Mouse (Mus musculus): ENCODE data around the gene Tacr2. TPM values are rescaled to one million over a fixed set of nuclear protein-coding genes. Genes with fewer than 3 reads are reported as not detected.

The Tacr2 gene
- under 1 TPM; 0.32 to 0.34 TPM for total RNA-seq (2021)

- intact Hi-C loops (cut with DNase I): no loop called here
- DNase-seq (ENCODE audit: low spot score in 2 of 2): no peak
These were observed at the start of gene Tacr2 for GRCm38 (mm10) chr10:62252000-62252488. Tacr2 (plus strand) TSS chr10:62252438.

DNA sequence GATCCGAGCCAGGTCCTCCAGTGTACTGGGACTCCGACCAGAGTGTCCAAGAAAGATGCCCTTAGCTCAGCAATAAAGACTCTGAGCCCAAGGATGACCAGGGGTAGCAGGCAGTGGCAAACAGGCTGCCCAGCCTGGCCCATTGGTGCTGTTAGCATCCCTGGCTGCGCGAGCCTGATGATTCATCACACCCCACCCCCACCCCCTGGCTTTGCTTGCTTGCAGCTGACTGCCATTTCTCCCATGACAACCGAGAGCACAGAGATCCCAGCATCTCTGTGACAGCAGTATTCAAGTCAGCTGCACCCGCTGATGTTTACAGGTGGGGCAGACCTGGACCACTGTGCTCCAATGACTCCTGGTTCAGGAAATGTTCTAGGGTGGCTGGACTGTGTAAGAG lies 49.7 kb upstream of the Tacr2 start:
- DNase-seq (ENCODE audit: low spot score in 2 of 2): peak in 1 of 2 experiments; percentile 56
- intact Hi-C loops (cut with DNase I): no loop called here

DNA sequence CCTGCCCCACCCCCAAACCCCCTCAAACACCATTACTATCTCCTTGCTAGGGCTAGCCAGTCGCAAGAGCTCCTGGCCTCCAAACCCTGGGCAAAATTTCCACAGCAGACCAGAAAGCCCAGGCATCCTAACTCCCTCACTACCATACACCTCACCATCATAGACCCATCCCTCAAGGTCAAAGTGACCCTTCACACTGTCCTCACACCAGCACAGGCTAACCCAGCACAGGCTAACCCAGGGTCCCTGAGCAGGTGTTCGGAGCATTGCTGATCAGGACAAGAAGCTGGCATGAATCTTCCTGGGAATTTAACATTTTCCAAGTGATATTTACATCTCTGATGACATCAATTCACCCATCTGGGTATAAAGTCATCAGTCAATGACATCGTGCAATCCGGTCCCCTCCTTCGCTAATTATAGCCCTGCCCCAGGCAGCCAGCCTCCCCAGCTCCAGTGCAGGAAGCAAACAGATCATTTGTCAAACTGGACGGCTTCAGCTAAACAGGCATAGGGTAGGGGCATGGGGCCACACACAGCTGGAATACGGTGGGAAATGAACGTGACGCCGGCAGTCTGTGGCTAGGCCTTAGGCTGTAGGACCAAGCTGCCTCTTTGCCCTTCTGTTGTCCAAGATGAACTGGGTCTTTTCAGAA lies 43.9 kb upstream of the Tacr2 start:
- intact Hi-C loops (cut with DNase I): no loop called here
- DNase-seq (ENCODE audit: low spot score in 2 of 2): no peak

DNA sequence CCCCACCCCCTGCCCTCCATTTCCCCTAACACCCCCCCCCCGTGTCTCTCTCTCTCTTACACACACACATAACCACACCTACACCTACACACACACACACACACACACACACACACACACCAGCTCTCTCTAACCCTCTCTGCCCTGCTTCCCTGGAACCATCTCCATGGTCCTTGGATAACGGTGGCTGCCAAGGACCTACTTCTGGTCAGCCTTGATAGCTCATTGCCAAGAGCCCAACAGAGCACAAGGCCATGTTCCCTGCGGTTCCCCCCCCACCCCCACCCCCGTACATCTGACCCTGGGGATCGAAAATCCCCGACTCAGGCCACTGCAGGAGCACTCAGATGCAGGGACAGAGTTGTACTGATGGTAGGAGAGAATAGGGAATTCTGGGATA lies 40.9 kb upstream of the Tacr2 start:
- no peak for DNase-seq (ENCODE audit: low spot score in 2 of 2)
- intact Hi-C loops (cut with DNase I): no loop called here

- intact Hi-C loops (cut with DNase I): no loop called here
- no peak for DNase-seq (ENCODE audit: low spot score in 2 of 2)
These were observed 37.0 kb upstream of the Tacr2 start for GRCm38 (mm10) chr10:62215169-62215616.

GRCm38 (mm10) chr10:62215633-62216032 lies 36.6 kb upstream of the Tacr2 start:
- intact Hi-C loops (cut with DNase I): no loop called here
- no peak for DNase-seq (ENCODE audit: low spot score in 2 of 2)

DNA sequence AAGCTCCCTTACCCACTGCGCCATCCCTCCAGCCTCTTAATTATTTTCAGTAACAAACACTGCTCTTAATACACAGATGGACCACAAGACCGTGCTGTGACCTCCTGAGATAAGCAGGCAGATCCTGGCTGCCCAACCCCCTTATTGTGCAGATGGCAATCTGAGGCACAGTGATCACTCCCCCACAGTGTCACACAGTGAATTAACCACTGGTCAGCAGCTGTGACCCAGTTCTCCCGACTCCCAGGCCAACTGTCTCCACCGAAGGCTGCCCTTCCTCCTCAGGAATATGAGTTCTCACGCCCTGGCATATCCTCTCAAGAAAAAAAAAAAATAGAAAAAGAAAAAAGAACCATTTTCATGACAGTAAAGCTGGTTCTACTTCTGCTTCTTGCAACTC lies 35.6 kb upstream of the Tacr2 start:
- intact Hi-C loops (cut with DNase I): no loop called here
- no peak for DNase-seq (ENCODE audit: low spot score in 2 of 2)

DNA sequence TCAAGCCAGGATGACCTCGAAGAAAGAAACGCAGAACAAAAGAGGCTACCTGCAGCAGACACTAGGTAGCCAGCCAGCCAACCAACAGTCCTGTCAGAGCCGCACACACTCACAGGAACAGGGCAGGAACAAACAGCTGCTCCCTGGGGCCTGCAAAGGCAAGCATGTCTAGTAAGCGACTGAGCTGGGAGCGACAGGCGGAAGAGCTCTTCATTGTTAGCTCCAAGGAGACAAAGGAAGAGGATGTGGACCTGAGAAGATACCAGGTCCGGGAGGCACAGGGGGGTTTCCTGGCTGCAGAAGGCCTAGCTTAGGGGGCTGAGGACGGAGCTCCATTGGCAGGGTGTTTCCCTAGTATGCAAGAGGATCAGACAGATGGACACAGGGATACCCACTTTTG lies 35.0 kb upstream of the Tacr2 start:
- intact Hi-C loops (cut with DNase I): no loop called here
- no peak for DNase-seq (ENCODE audit: low spot score in 2 of 2)

DNA sequence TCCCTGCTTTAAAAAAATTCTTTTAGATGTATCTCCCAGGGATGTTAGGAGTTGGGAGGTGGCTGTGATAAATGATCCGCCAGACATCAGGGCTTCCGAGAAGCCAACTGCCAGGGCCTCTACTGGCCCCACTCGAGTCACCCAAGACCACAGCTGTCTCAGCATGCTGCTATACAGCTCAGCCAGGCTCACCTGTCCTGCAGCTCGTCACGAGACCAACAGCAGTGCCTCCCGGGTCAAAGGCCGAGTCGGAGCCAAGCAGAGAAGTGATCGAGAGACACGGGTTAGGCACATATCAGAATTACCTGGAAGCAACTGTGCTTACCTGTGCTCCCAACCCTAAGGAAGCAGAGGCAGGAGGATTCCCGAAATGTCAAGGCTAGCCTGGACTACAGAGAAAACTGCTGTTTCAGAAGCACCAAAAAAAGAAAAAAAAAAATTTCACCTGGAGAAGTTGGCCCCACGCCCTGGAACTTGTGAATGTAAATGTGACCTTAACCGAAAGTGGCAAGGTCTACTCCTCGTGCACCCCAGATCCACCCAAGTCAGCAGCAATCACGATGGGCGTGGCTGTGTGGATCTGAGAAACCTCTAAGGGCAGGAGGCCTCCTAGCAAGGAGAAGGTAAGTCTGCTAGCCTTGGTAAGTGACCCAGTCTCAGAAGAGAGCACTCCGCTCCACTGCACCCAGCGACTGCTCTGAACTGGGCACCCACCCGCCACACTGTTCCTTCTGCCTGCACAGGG lies 34.0 kb upstream of the Tacr2 start:
- intact Hi-C loops (cut with DNase I): no loop called here
- no peak for DNase-seq (ENCODE audit: low spot score in 2 of 2)

DNA sequence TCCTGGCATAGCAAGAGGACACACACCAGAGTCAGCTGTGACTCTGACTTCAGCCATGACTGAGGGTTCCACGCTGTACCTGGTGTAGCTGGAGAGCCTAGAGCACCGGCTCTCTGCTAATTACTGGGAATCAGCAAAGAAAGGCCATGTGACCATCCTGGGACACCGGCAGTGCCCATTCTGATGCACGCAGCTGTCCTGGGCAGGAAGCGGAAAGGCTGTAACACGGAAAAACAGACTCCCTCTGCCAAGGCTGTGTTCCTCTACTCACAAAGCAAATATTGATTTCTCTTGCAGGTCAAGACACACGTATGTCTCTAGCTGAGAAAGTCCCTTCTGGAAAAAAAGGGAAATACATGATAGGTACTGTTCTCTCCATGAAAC lies 33.5 kb upstream of the Tacr2 start:
- DNase-seq (ENCODE audit: low spot score in 2 of 2): no peak
- intact Hi-C loops (cut with DNase I): no loop called here

DNA sequence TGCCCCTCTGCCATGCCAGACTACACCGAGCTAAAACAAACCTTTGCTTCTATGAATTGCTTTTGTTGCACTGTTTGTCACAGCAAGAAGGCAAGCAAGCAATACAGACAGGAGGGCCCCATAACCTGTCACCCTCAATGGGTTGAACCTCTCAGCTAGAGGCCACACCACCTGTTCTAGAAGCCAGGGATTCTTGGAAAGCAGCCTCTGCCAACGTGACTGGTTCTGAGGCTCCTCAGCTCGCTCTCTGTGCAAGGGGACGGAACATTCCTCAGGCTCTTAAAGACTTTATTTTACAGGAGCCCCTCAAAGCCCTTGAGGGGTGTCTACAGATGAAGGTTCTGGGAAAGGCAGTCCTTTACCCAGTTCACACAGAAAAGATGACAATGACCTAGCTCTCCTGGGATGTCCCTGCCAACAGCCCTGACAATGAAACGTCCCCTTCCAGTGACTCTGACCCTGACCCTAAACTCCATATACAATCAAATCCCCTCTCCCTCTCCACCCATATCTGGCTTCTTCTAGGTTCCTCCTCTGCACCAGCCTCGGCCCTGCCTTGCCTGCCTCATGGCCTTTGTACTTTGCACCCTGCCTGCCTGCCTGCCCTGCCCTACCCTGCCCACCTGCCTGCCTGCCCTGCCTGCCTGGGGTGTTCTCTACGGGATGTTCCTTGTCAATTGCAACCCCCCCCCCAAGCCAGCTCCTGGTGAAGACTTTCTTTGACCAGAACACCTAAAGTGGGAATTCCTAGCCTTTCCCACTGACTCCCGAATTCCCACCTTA lies 31.3 kb upstream of the Tacr2 start:
- intact Hi-C loops (cut with DNase I): no loop called here
- no peak for DNase-seq (ENCODE audit: low spot score in 2 of 2)

GRCm38 (mm10) chr10:62221647-62222046 lies 30.6 kb upstream of the Tacr2 start:
- intact Hi-C loops (cut with DNase I): no loop called here
- DNase-seq (ENCODE audit: low spot score in 2 of 2): no peak

DNA sequence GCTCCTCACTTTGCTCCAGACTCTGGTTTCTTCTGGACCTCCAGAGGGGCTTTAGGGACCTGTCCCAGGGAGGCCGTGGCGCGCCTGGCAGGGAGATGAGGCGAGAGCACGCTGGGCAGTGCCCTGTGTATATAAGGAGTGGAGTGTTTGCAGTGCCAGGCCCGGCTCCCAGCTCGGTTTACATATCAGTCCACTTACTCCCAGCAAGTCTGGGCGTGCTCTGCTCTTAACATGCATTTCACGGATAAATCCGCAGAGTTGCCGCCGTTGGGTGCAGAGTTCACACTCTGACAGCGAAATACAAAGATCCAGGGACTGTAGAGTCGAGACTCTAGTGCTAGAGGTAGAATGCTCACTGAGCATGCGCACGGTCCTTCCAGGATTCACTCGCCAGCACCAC lies 29.5 kb upstream of the Tacr2 start:
- intact Hi-C loops (cut with DNase I): no loop called here
- no peak for DNase-seq (ENCODE audit: low spot score in 2 of 2)

DNA sequence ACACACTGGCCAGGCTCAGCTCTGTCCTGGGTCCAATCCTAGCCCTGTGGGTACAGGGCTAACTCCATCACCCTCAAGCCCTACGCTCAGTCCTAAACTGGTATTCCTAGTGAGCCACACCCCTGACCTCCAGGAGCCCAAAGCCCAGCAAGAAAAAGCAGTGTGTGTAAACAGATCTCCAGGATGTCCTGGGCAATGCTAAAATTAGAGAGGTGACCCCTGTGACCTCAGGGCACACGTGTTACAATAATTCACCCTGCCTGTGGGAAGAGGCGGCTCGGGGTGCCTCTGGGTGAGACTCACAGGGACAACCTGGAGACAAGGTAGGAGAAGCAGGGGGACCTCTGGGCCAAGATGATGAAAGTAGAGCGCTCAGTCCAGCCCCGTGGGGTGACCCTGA lies 28.0 kb upstream of the Tacr2 start:
- intact Hi-C loops (cut with DNase I): no loop called here

GRCm38 (mm10) chr10:62225839-62226238 lies 26.4 kb upstream of the Tacr2 start:
- no peak for DNase-seq (ENCODE audit: low spot score in 2 of 2)
- intact Hi-C loops (cut with DNase I): no loop called here

More for the DNA sequence above, 28.0 kb upstream of the Tacr2 start:
- DNase-seq (ENCODE audit: low spot score in 2 of 2): no peak

- DNase-seq (ENCODE audit: low spot score in 2 of 2): no peak
- intact Hi-C loops (cut with DNase I): no loop called here
These were observed 24.1 kb upstream of the Tacr2 start for GRCm38 (mm10) chr10:62228126-62228525.

GRCm38 (mm10) chr10:62230708-62231394 lies 21.4 kb upstream of the Tacr2 start, which contains the start of gene Tspan15:
Tspan15 (minus strand) TSS chr10:62231251.
- DNase-seq (ENCODE audit: low spot score in 2 of 2): peak; percentile 82 to 84
- intact Hi-C loops (cut with DNase I): no loop called here

GRCm38 (mm10) chr10:62231395-62231732 lies 20.9 kb upstream of the Tacr2 start:
- DNase-seq (ENCODE audit: low spot score in 2 of 2): no peak
- intact Hi-C loops (cut with DNase I): no loop called here

- intact Hi-C loops (cut with DNase I): no loop called here
These were observed 20.4 kb upstream of the Tacr2 start for GRCm38 (mm10) chr10:62231811-62232210.

GRCm38 (mm10) chr10:62236165-62236564 lies 16.1 kb upstream of the Tacr2 start:
- no peak for DNase-seq (ENCODE audit: low spot score in 2 of 2)
- intact Hi-C loops (cut with DNase I): no loop called here

More at GRCm38 (mm10) chr10:62231811-62232210, 20.4 kb upstream of the Tacr2 start:
- DNase-seq (ENCODE audit: low spot score in 2 of 2): no peak

Data from left cerebral cortex, postnatal 36 days (tissue).